Mouse (Mus musculus): ENCODE measurements around the gene Ceacam19.

DNA sequence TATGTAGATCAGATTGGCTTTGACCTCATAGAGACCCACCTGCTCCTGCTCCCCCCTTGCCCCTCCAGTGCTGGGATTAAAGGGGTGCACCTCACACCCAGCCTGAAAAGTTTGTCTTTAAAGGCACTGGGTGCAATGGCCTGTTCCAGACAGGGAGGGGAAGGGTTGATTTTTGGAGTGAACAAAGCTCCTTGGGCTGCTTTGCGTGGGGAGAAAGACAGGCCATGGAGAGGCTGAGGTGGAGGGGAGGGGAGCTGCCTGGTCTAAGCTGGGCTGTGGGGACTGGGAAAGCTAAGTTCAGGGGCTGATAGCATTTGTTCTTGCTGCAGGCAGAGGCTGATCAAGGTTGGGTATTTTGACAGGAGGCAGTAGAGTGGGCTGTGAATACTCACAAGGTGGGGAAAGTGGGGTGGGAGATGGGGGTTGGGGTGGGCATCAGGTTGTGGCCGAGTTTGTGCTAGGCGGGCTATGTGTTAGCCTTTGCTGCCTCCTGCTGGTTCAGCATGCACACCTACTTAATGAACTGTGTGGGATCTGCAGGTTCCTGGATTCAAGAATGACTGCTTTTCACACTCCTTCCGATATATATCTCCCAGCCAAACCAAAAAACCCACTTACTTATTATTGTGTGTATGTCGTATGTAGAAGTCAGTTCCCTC is 15.7 kb downstream of the Ceacam19 start:
- TF ChIP-seq CTCF (IDR thresholded peaks at IDR 0.05; ENCODE audit: low read depth, low read length) (peak; percentile 37; the same call in 1 of the 2 replicates), TAL1 (conservative IDR thresholded peaks at IDR 0.05; ENCODE audit: low read depth, low read length) (no peak), POLR2AphosphoS5 (IDR thresholded peaks at IDR 0.05; ENCODE audit: insufficient replicate concordance, low read depth, low read length) (no peak)
